Mouse (Mus musculus): ENCODE results near the gene Gm14296. TPM values are rescaled to one million over a fixed set of nuclear protein-coding genes. Genes with fewer than 3 reads are reported as not detected.
"Not testable (repeated sequence)": the region's sequence is repeated elsewhere in the genome, so short reads cannot be mapped to it uniquely, and the experiment has no call there.

The Gm14296 gene
- 8.8 and 17.4 TPM in 2 replicates for polyA plus RNA-seq (2016; fragmentation: Nextera tagmentation; extraction: Ambion mirVana)

GRCm38 (mm10) chr2:176927709-176928108, at the start of gene Gm14296:
Gene Gm14296, minus strand, starts transcription at chr2:176927809.
- H3K36me3 ChIP-seq; ATAC-seq (ENCODE audit: insufficient number of reproducible peaks, insufficient read depth, low FRiP score, low TSS enrichment); H3K9me3 ChIP-seq; H3K4me2 ChIP-seq (replicated peaks); H3K27me3 ChIP-seq; H3K27ac ChIP-seq; H3K9ac ChIP-seq; H3K4me1 ChIP-seq; H3K4me3 ChIP-seq: not testable (repeated sequence)
- WGBS: no CpG with 5 or more reads among the region's 2 CpGs

GRCm38 (mm10) chr2:176905464-176905863, 22.1 kb downstream of the Gm14296 start:
- not testable (repeated sequence) for H3K4me1 ChIP-seq; H3K36me3 ChIP-seq; H3K9me3 ChIP-seq; H3K27me3 ChIP-seq; H3K9ac ChIP-seq; ATAC-seq (ENCODE audit: insufficient number of reproducible peaks, insufficient read depth, low FRiP score, low TSS enrichment); H3K4me2 ChIP-seq (replicated peaks); H3K4me3 ChIP-seq; H3K27ac ChIP-seq
- no CpG with 5 or more reads among the region's 1 CpGs for WGBS

Other genes starting within 250 kb of the Gm14296 start
- gene Gm14305, start 219.5 kb downstream of the Gm14296 start, polyA plus RNA-seq (2016; fragmentation: Nextera tagmentation; extraction: Ambion mirVana): 36.9 and 37.7 TPM in 2 replicates
- 14.2 and 16.5 TPM in 2 replicates for gene Gm14295, start 129.2 kb downstream of the Gm14296 start, polyA plus RNA-seq (2016; fragmentation: Nextera tagmentation; extraction: Ambion mirVana)
- gene Gm14408, start 96.7 kb downstream of the Gm14296 start, polyA plus RNA-seq (2016; fragmentation: Nextera tagmentation; extraction: Ambion mirVana): not detected in 2 replicates
- 10.6 and 14.1 TPM in 2 replicates for gene Gm14419, start 73.1 kb upstream of the Gm14296 start, polyA plus RNA-seq (2016; fragmentation: Nextera tagmentation; extraction: Ambion mirVana)
- gene Gm14401, start 146.5 kb upstream of the Gm14296 start, polyA plus RNA-seq (2016; fragmentation: Nextera tagmentation; extraction: Ambion mirVana): not detected in 2 replicates

Data from embryonic facial prominence, embryonic 12.5 days (tissue).